Mouse (Mus musculus) kidney, adult 18-20 months (tissue): ENCODE data around the gene Atg13.

Experiments
- DNase-seq: peaks from one replicate; pipeline ENCODE4 v3.0.0; 2021

Atg13 gene

DNA sequence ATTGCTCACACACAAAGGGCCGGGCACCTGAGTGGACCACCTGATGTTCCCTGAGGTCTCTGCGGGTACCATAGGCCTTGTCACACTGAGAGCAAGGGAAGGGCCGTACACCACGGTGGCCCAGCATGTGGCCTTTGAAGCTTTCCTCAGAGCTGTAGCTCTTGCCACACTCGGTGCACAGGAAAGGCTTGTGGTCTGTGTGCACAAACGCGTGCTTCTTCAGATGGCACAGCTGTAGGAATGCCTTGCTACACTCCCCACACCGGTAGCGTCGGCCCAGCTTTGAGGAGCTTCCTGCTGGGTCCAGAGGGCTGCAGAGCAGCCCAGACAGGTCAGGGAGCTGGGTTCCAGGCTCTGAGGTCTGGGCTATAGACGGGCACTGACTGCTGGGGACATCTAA, 64.6 kb downstream of the Atg13 start:
- no peak for DNase-seq

DNA sequence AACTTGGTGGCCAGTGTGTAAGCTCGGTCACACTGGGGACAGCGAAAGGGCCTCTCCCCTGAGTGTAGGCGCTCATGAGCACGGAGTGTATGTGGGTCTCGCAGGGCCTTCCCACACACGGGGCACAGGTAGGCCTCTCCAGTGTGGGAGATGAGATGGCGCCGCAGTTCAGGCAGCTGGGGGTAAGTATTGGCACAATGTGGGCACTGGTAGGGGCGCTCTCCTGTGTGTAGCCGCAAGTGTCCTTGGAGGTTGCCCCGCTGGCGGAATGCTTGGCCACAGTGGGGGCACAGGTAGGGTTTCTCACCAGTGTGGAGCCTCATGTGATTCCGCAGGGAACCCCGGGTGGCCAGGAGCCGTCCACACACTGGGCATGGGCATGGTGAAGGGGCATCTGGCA, 65.0 kb downstream of the Atg13 start:
- DNase-seq: no peak

DNA sequence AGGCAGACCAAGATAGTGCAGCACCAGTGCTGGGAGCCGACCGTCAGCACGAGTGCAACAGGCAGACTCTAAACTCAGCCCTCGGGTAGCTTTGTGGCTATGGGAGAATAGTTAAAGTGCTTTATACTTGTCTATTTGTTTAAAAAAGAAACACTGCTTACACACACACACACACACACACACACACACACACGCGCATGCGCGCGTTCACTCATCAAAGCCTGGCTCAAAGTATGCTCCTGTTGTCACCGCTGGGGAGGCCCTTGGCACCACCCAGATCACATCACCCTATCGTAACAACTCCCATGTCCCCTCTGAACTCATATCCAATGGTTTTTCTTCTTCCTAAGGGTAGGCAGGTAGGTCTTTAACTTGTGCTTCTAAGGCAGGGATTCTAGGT, 66.4 kb downstream of the Atg13 start:
- DNase-seq: no peak

DNA sequence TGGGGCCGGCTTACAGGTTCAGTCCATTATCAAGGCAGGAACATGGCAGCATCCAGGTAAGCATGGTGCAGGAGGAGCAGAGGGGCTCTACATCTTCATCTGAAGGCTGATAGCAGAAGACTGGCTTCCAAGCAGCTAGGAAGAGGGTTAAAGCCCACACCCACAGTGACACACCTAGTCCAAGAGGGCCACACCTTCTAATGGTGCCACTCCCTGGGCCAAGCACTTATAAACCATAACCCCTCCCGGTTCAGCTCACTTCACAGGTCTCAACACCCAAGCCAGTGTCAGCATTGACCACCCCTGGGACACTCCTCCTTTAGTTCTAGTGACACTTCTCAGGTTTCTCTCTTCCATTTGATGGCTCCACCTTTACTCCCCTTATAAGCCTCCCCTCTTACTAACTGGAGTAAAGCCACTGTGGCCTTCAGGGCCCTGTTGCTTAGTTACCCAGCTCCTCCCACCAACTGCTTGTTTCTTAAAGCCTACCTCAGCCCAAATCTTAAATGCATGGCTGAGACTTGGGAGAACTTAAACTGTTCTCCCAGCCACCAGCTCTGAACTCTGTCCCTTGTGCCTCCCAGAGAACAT, 67.5 kb downstream of the Atg13 start:
- no peak for DNase-seq

DNA sequence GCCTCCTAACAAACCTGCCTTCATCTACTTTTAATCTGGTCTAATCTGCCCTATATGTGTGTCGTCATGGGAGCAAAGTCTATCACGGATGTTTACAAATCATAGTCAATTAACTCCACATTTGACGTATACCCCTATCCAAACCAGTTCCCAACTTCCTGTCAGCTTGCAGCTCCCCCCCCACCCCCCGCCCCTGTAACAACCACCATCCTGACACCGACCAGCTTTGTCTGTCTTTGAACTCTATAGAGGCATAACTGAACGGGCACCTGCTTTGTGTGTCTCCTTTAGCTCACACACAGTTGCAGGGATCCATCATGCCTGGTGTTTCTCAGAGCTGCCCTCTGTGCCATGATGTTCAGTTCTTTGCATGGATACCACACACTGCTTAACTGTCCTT, 71.4 kb downstream of the Atg13 start:
- no peak for DNase-seq

DNA sequence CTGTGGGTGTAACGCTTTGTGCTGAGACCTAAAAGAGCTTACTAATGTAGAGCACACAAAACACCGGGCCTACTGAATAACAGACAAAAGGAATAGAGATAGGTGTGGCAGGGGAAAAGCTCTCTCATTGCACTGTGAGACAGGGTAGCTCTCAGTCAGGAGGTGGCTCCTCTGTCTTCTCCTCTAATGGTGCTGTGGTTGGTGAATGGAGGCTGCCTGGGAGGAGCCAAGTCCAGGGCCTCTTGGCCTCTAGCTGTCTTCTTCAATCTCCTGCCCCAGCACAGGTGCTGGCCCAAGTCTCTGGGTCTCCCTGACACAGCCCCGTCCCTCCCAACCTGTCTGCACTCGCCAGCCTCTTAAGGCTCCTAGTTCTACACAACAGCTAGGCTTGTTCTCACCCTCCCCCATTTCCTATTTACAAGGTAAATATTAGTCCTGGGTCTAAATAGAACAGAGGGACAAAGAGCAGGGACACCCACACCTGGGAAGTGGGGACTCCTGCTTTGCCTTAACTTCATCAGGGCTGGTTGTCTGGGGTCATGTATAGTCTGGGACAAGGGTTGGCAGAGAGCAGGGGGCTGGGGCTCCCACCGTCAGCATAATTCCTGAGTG, 73.5 kb downstream of the Atg13 start:
- DNase-seq: no peak

DNA sequence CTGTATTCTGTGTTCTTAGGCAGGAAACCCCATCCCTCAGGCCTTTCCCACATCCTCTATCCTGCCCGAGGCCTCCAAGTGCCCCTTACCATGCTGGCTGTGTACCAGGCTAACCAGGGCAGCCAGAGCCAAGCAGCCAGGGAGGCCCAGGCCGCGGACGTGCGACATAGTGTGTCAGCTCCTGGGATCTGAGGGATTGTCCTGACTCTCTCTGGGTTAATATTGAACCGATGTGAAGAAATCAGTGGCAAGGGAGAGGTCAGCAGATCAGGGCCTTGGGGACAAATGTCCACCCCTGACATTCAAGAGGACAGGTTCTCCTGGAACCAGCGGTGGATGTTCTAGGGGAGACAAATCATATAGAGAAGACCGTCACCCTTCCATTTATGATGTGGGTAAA, 74.1 kb downstream of the Atg13 start, which contains the start of gene F2:
Gene F2 (minus strand): TSS at position 186 of the 400 bp plus-strand sequence.
- DNase-seq: no peak

DNA sequence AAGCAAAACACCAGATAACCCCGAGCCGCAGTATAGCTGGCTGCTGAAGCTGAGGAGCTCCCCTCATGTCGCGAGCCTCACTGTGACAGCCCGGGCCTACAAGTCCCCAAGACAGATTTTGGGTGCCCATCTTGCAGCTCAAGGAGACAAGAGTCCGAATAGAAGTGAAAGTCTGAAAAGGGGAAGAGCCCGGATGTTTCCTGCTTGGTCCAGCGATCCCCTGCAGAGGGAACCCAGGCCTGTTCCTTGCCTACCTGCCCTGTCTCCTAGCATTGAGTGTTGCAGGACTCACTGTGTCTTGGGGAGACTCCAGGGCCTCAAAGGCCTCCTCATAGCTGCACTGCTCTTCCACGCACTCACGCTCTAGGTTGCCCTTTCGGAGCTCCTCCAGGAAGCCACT, 74.9 kb downstream of the Atg13 start:
- no peak for DNase-seq

DNA sequence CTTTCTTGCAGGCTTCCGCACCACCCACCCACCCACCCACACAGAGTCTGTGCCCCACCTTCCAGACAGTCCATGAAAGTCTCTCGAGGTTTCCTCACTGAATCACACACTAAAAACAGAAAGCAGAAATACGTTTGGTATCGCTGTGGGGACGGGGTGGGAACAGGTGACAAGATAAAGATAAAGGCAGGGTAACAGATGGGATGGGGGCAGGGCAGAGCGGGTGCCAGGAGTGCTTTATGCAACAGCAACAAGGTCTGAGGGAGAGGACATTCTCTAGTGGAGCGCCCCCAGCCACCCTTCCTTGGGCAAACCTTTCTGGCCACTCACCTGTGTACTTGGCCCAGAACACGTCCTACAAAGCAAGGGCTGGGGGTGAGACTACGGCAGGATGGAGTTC, 75.5 kb downstream of the Atg13 start:
- DNase-seq: no peak

DNA sequence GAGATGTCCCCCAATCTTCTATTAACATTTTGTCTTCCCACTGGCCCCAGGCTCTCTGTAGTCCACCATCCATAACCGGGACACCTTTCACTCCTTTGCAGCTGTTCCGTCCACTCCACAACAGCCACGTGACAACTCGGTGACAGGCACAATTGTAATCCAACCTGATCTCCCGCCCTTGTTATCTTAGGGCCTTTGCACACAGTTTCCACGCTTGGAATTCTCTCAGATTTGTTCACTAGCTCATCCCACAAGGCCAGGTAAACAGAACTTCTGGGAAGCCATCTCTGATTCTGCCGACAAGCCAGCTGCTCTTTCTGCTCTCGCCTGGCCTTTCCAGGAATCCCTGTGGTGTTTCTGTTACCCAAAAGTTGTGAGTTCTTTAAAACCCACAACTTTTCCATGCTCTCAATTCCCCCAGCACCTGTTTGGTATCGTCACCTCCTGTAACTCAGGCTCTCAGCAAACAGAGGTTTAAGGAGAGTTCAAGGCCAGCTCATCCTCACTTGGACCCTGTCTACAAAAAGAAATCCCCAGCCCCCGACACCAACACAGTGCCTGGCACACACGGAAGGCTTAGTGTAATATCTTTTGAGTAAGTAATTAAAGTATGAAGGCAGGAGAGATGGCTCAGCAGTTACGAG, 76.9 kb downstream of the Atg13 start:
- no peak for DNase-seq

DNA sequence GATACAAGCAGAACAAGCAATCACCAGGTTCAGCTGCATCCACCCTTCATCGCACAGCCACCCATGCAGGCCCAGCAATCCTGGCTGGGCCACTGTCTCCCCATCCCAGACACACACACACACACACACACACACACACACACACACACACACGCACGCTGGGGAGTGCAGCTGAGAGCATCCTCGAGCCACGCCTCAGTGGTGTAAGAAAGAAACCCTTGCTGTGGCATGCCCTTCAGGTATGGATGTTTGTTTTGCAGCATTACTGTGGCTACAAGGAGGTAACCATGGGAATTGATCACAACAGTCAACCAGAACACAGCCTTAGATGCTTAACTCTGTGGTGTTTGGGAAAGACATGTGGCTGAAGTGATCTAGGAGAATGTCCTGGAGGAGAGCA, 78.1 kb downstream of the Atg13 start:
- no peak for DNase-seq

DNA sequence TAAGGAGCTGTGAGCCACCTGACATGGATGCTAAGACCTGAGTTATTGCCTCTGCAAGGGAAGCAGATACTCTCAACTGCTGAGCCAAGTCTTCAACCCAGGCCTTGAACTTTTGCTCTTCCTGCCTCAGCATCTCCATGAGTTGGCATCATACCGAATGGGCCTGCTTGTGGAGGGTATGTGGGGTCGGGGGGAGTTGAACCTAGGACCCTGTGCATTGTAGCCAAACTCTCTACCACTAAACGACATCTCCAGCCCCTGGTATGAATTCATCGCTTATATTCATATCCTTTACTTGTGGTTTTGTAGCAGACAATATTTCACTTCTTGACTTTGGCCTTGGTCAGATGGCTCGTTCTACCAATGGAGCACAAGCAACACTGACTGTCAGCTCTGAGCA, 78.5 kb downstream of the Atg13 start:
- DNase-seq: no peak

DNA sequence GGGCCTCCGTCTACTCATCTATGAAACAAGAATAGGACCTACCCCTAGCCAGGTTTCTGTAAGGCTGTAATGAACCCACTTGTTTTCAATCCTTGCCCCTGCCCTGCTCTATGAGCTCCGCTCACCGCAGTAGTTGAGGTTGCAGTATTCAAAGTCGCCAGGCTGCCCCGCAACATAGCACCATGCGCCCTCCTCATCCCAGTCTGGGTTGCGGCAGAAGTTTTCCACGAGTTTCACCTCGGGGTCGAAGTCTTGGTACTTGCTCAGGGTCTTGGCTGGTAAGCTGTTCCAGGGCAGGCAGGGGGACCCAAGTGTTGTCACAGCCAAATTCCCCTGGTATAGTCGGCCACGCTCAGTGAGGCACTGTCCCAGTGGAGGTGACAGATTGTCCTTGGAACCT, 80.0 kb downstream of the Atg13 start:
- no peak for DNase-seq

DNA sequence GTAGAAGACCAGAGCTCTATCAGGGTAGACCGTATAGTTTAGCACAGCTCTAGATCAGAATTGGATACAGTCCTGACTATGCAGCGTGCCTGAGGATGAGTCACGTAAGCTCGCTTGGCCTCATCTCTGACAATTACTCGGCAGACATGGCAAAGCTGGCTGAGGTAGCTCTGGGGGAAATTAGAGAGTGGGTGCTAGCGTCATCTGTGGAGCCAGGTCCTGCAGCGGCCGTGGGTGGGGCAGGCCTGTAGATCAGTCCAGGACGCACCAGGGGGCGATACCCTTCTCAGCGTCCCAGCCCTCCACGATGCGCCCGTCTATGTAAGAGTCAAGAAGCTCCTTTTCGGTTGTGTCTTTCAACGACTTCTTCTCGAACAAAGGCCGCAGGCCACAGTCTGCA, 80.7 kb downstream of the Atg13 start:
- no peak for DNase-seq

DNA sequence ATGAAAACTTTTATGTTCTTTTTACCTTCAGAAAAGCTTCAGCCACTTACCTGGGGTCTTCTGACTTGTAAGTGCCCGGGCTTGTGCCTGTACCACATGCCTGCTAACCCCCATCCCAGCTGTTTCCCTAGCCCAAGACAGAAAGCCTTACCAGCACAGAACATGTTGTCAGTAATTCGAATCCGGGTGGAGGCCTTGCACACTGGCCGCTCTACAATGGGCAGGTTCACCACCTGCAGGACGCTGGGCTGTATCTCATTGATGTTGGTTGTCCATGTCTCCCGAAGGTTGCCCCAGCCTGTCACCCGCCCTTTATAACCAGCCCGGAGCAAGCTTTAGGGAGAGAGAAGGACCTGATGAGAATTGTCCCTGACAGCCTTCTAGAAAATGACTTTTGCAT, 82.2 kb downstream of the Atg13 start:
- no peak for DNase-seq

DNA sequence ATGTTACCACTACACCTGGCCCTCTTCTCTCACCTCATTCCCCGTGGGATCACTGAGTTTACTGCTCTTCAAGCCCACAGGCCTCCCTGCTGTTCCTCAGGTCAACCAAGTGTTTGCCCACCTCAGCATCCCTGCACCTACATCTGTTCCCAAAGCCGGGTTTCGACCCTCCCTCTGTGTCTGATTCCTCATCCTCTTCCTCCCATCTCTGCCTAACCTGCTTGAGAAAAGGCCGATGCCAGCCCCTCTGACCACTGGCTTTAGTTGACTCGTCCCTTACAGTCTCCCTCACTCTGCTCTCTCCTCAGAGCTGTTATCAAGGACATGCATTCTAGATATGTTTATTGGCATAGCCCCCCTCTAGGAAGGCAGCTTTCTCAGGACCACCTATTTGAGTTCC, 82.9 kb downstream of the Atg13 start:
- DNase-seq: no peak
